Mouse (Mus musculus) activated CD4-positive, CD25-positive, alpha-beta regulatory T cell (primary cell): ENCODE data around the gene Gnb4. TPM values are rescaled to one million over a fixed set of nuclear protein-coding genes. Genes with fewer than 3 reads are reported as not detected.

Source experiments
- polyA plus RNA-seq, 2 experiments: library from polyadenylated mRNA; unstranded; fragments of 100-300 nt; shearing (Covaris generic); gene quantifications; one replicate each; pipeline ENCODE4 v1.2.1; 2017

Gnb4 gene
- 10 to 100 TPM; 14.8 to 18.2 TPM for polyA plus RNA-seq

GRCm38 (mm10) chr3:32616331-32617052 is at the start of gene Gnb4:
Gnb4 (minus strand) TSS chr3:32616585.

Other genes with a start within 250 kb of the Gnb4 start
- 10 to 100 TPM; 27.3 to 31.9 TPM for gene Pik3ca, start 218.9 kb downstream of the Gnb4 start, polyA plus RNA-seq
- under 1 TPM; 0.12 to 0.43 TPM for gene Kcnmb3, start 124.4 kb downstream of the Gnb4 start, polyA plus RNA-seq
- 10 to 100 TPM; 39.8 to 57.1 TPM for gene Zfp639, start 106.3 kb downstream of the Gnb4 start, polyA plus RNA-seq
- gene Mfn1, start 87.1 kb downstream of the Gnb4 start, polyA plus RNA-seq, result 10 to 100 TPM; 13.0 to 21.1 TPM
- gene Actl6a, start 89.7 kb upstream of the Gnb4 start, polyA plus RNA-seq, result 100 to 1,000 TPM; 106 to 121 TPM
- 100 to 1,000 TPM; 179 to 207 TPM for gene Ndufb5, start 120.4 kb upstream of the Gnb4 start, polyA plus RNA-seq
- gene Mrpl47, start 121.0 kb upstream of the Gnb4 start, polyA plus RNA-seq, result 10 to 100 TPM; 15.2 to 24.5 TPM
- gene Usp13, start 201.0 kb upstream of the Gnb4 start, polyA plus RNA-seq, result under 1 TPM in 1 of 2 experiments, not detected in 1; 0.10 TPM